Mouse (Mus musculus): ENCODE measurements around the gene Gm39566.

- TF ChIP-seq CTCF (IDR thresholded peaks at IDR 0.05; ENCODE audit: low read depth), result no peak
- no peak for TF ChIP-seq EP300 (IDR thresholded peaks at IDR 0.05; ENCODE audit: low read depth)
Observed at GRCm38 (mm10) chr11:69836703-69837576, 21.8 kb upstream of the Gm39566 start.
